Mouse (Mus musculus): ENCODE measurements around the gene Slc25a47. TPM values are rescaled to one million over a fixed set of nuclear protein-coding genes. Genes with fewer than 3 reads are reported as not detected.

Gene Slc25a47
- polyA plus RNA-seq, 1 experiment, result 57.4 TPM

Other genes starting within 250 kb of the Slc25a47 start
- 10.8 and 19.7 TPM in 2 replicates for gene Degs2, start 133.7 kb upstream of the Slc25a47 start, polyA plus RNA-seq (2012; rRNA removed)
- gene Yy1, start 43.1 kb upstream of the Slc25a47 start, polyA plus RNA-seq (2012; rRNA removed), result 10.4 and 16.9 TPM in 2 replicates
- gene Slc25a29, start 163 bp upstream of the Slc25a47 start, polyA plus RNA-seq (2012; rRNA removed), result 45.7 and 53.9 TPM in 2 replicates
- 35.6 and 36.9 TPM in 2 replicates for gene Wdr25, start 57.6 kb downstream of the Slc25a47 start, polyA plus RNA-seq (2012; rRNA removed)
- gene Wars, start 58.1 kb downstream of the Slc25a47 start, polyA plus RNA-seq (2012; rRNA removed), result 487 and 592 TPM in 2 replicates
- gene Begain, start 232.2 kb downstream of the Slc25a47 start, polyA plus RNA-seq (2012; rRNA removed), result 1.0 and 1.2 TPM in 2 replicates

Measured in gonadal fat pad, adult 2 months (tissue).